Comparison of ENCODE assay signal across 18 mouse cellular contexts in the genomic region with DNA sequence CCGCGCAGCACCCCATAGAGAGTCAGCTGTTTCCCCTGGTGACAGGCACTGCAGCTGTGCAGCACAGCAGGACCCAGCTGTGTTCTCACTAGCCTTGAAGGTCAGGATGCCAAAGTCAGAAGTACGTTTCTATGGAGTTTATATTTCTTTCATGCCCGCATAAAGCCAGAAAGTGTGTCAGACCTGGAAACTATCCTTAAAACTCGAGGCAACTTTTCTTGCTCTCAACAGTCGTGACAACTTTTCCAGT.
A peak's percentile ranks its signal among the peaks of the same experiment; 100 is the strongest.
DNase-seq lines count a peak whose midpoint lies in the region; ATAC-seq lines count a peak whose summit lies in the region.
"Had no signal": no experiment of that assay in that cellular context is flagged by ENCODE, and none has a peak within 500 bp of the region (broad histone marks: within the 10 kb centered on the region; RNA-seq: fewer than 3 reads in every experiment).

No protein-coding gene starts in this region.

- H3K4me2 ChIP-seq in lung, embryonic 16.5 days (ENCODE audit: low read depth, low read length): no peak overlapping the region
- H3K4me2 ChIP-seq: heart, embryonic 15.5 days; hindbrain, embryonic 13.5 days; midbrain, embryonic 13.5 days; neural tube, embryonic 15.5 days had no signal

- 50% methylated on average over 6 of the region's 6 CpGs for WGBS in lung, embryonic 16.5 days

- H3K36me3 ChIP-seq in lung, embryonic 16.5 days (ENCODE audit: control insufficient read depth, insufficient read depth, low read length): no peaks in the 10 kb centered on the region
- H3K36me3 ChIP-seq in splenic B cell, adult 2 months (ENCODE audit: control insufficient read depth, insufficient read depth, low read length, poor library complexity, severe bottlenecking): peaks cover 2% of the 10 kb centered on the region; the same call in 1 of the 2 replicates
- H3K36me3 ChIP-seq: heart, embryonic 15.5 days; neural tube, embryonic 15.5 days had no signal

- H3K9me3 ChIP-seq in lung, embryonic 16.5 days (ENCODE audit: control insufficient read depth, low read length): no peaks in the 10 kb centered on the region
- H3K9me3 ChIP-seq: G1E; heart, embryonic 15.5 days; hindbrain, embryonic 13.5 days; midbrain, embryonic 13.5 days; neural tube, embryonic 15.5 days had no signal

- 0 out of 2 replicates have a peak, but pooled peaks have one; percentile 38 for ATAC-seq in lung, embryonic 16.5 days (ENCODE audit: low read depth)
- ATAC-seq: forebrain, embryonic 14.5 days; intestine, embryonic 16.5 days; midbrain, embryonic 13.5 days had no signal

- intact Hi-C loops in heart, postnatal 14 days (cut with DNase I): no loop called here

- H3K27ac ChIP-seq in lung, embryonic 16.5 days (ENCODE audit: low read length): no peak overlapping the region
- H3K27ac ChIP-seq: heart, embryonic 15.5 days; hindbrain, embryonic 13.5 days; macrophage; midbrain, embryonic 13.5 days; neural tube, embryonic 15.5 days had no signal

- H3K9ac ChIP-seq in lung, embryonic 16.5 days (ENCODE audit: low read length): no peak overlapping the region
- H3K9ac ChIP-seq: heart, embryonic 15.5 days; hindbrain, embryonic 13.5 days; midbrain, embryonic 13.5 days; neural tube, embryonic 15.5 days had no signal

- H3K4me1 ChIP-seq in lung, embryonic 16.5 days (replicated peaks; ENCODE audit: control insufficient read depth, insufficient read depth, low read length): peaks cover 16% of the 10 kb centered on the region

- H3K27me3 ChIP-seq in lung, embryonic 16.5 days (ENCODE audit: control insufficient read depth, insufficient read depth, low read depth, low read length): no peaks in the 10 kb centered on the region
- H3K27me3 ChIP-seq in splenic B cell, adult 2 months (ENCODE audit: control insufficient read depth, insufficient read depth, low read length, poor library complexity, severe bottlenecking): no peaks in the 10 kb centered on the region
- H3K27me3 ChIP-seq: heart, embryonic 15.5 days; hindbrain, embryonic 13.5 days; midbrain, embryonic 13.5 days; neural tube, embryonic 15.5 days had no signal

- peak; percentile 22 to 40 for DNase-seq in heart, postnatal 14 days
- DNase-seq in heart, adult 8-10 months (ENCODE audit: low spot score): no peak
- DNase-seq in lung, adult 18-20 months: no peak
- peak; percentile 13 for DNase-seq in splenic B cell, adult 2 months (ENCODE audit: low read depth, low spot score)
- peak; percentile 67 for DNase-seq in thymus, postnatal 14 days
- DNase-seq in layer of hippocampus, postnatal 10 days (ENCODE audit: low spot score in 2 of 2): no peak
- DNase-seq: heart, adult 18-20 months; left cerebral cortex, postnatal 4 days had no signal

- no peak overlapping the region for H3K4me3 ChIP-seq in lung, embryonic 16.5 days (ENCODE audit: low read length)
- H3K4me3 ChIP-seq: heart, embryonic 15.5 days; hindbrain, embryonic 13.5 days; midbrain, embryonic 13.5 days; myocyte; neural tube, embryonic 15.5 days had no signal

Comparison
In these comparisons a context has a peak if more than half of its experiments do, and no peak if none do; other contexts are left out.
1. DNase-seq: peak in heart, postnatal 14 days (2 of 2), splenic B cell, adult 2 months (single experiment) and thymus, postnatal 14 days (single experiment); none in heart, adult 8-10 months (single experiment), lung, adult 18-20 months (0 of 2) and layer of hippocampus, postnatal 10 days (0 of 2).